Mouse (Mus musculus) mouse trophoblast stem cell (cell line): ENCODE measurements at regions not wholly inside any gene's neighbourhood (a gene's known extent, or its start where the extent isn't known, plus 50 kb on each side); places are given as distances from the start of the nearest gene placed in this dataset.

Source experiments
- in situ Hi-C, 2 experiments: fragments of 300-500 bp; cut with MseI, MboI; formaldehyde crosslinking; loops; 2 replicates in 1 of 2; 3 replicates in 1 of 2; pipeline ENCODE4 v1.15.1; 2025

DNA sequence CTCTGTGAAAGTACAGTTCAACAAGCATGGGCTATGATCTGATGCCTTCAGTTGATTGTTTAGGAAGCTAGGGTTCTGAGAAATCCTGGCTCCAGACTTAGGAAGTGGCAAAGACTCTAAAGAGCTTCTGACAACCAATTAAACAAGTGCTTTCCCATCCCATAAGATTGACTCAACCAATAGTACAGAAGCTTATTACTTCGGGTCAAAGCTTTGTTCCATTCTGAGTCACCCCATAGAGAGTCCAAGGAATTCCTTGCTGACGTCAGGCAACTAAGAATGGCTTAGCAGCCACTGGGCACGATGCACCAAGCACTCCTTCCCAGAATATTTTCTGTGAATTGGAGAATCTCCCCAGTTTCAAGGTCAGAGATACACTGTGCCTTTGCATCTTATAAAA, 59.0 kb upstream of the Ntm start:
- in situ Hi-C loops: no loop called here

DNA sequence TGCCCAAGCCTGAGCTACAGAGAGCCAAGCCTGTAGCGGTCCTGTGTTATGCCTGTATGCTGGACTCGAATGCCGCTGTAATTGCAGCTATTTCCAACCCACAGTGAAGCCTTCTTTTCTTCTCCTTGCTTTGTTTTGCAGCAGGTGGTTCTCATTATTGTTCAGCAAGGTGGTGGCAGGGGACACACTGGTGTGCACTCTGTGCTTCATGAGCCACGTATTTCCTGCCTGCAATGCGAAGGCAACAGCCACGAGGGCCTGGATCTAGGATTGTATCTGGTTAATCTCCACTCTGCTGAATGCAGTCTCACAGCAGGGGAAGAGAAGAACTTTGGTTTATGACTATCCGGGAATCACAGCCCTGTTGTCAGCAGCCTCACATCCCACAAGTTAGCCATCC, 62.3 kb upstream of the Ntm start:
- in situ Hi-C loops: no loop called here

DNA sequence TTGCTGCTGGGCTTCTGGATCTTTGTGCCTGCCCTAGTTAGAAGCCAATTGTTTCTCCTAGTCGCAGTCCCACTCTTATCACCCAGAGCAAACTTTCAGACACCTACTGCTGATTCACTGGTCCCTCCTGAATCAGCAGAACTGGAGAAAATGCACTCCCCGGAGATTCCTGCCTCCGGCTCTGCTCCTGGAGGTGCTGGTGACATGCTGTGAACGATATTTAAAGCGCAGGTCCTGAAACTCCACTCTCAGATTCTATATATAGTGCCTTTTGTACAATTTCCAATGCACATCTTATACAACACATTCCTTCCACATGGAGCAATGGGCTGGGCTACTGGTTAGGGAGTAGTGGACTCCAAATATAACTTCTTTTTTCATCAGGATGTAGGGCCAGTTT, 64.0 kb upstream of the Ntm start:
- in situ Hi-C loops: no loop called here

DNA sequence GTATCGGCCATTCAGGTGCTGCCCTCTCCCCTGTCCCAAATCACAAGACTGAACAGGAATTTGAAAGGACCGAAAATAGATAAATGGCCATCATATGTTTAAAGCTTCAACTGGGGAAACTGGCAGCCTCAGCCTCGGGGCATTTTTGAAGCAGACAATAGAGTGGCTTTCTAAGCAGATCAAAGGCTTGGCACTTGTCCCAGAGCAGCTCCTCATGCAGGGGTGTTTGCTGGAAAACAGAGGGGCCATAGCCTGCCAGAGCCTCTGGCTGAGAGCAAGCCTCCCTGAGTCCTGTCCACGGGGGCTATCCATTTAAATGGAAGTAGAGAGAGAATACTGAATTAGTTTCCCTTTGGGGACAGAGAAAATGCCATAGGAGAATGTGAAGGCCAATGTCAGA, 77.5 kb upstream of the Ntm start:
- in situ Hi-C loops: no loop called here

DNA sequence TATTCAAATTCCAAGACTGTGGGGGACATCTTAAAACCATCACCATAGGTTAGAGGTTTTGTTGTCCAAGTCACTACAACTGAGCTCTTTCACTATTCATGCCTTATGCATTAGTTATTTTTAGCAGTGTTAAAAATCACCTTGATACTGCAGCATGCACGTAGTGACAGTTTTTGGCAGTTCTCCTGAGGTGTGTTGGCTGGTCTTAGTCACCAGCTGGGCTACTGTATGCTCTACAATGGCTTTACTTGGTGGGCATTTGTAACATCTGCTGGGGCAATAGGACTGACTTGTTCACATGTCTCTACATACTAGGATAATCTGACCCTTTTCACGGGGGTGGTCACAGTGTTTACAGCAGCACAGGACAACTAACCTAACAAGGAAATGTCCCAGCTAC, 101.6 kb upstream of the Ntm start:
- in situ Hi-C loops: no loop called here

DNA sequence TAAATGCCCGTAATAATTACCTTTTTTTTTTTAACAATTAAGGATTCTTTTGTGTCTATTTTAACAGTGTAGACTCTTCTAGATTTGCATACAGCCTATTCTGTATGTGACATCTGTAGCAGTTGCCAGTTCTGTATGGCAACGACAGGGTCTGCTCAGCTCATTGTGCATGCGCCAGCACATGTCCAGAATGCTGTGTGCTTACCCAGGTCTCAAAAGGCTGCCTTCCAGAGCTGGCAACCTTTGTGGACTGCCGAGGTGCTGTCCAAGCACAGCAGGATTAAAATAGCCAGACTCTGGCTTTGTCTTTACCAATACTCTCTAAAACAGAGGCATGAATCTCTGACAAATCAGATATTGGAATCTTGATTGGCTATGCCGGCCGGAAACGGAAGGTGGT, 105.0 kb upstream of the Ntm start:
- in situ Hi-C loops: no loop called here

DNA sequence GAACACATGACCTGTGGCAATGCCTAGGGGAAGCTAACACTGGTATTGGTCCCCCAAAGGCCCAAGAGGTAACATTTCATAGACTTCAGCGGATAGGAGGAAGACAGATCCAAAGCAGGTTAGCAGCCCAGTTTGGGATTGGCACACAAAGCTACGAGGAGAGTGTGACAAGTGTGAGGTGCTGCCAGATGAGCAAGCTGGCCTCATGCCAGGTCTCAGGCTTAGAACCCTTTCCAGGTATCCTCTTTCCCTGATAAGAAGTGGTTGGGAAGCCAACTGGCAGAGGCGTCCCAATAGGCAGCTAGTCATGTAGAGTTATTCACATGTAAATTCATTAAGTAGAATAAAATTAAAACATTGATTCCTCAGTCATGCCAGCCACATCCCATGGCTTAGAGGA, 112.3 kb upstream of the Ntm start:
- in situ Hi-C loops: no loop called here

DNA sequence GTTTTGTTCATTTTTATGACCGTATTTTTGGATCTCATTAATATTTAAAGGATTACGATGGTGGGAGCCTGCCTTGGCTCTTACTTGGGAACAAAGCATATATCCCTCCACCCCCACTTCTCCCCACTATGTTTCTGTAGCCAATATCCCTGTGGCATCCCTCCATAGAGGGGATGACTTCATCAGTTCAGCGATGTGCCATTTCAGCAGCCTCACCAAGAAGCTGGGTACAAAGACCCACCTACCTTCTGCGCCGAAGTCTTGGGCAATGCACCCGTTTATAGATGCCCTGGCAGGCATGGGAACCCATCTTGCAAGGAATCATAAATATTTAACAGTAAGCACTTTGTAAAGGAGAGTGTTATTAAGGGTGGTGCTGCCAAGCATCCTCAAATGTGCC, 113.1 kb upstream of the Ntm start:
- in situ Hi-C loops: no loop called here

DNA sequence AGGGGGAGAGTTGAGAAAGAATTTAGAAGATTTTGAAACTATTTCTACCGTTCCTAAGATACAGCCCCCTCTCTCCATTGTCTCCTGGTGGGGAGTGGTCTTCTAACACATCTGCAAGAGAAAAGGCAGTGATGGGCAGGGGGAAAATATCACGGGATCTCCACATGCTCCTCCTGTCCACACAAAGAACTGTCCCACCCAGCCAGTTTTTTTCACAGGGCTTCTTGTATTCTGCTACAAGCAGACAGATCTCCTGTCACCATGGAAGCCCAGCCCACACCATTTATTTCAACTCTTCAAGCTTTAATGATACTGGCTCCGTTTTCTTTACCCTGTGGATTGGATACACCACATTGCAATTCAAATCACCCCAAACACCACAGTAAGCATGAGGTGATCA, 113.5 kb upstream of the Ntm start:
- in situ Hi-C loops: no loop called here

DNA sequence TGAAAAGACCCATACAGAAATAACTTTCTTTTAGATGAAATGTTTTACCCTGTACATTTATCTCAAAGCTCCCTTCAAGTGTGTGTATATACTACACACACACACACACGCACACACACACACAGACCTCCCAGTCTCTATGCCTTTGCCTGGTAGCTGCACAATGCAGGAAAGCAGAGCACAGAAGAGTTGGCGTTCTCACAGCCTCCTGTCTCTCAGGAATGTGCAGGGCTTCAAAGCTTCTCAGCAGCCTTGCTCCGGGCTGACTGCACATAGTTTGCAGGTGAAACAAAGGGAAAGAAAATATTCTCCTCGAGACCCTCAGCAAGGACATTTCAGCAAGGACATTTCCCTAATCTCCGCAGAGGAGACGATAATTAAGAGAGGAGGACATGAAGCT, 139.0 kb upstream of the Ntm start:
- in situ Hi-C loops: no loop called here

DNA sequence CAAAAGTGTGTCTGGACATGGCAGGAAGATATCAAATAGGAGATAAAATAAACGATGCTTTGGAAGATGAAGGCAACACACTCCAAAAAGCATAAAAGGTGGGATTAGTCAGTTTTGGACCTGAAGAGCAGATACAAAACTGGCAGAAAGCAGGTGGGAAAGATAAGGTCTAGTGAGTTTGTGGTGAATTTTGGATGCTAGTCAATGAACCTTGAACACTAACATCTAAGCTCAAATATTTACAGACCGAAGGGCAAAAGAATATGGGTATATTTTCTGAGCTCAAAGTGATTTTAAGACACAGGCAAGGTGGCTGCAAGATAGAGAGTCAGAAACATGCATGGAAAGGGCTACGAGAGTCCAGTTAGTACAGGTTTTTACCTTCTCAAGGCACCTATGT, 159.4 kb upstream of the Ntm start:
- in situ Hi-C loops: no loop called here

DNA sequence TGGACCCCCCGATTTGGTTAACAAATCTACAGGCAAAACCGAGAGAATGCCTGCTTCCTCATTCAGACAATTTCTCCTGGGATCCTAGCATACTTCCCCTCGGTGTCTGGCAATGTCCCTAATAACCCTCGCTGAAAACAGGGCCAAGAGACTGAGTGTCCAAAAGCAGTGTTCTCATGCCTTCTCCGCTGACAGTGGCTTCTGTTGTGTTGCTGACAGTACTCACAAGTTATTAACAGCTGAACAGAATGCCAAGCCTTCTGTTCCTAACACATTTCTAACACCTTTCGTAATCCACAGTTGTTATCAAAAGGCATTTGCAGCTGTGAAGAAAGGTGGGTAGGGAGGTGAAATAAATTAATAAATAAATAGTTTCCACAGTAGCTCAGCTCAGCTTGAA, 166.2 kb upstream of the Ntm start:
- in situ Hi-C loops: no loop called here

DNA sequence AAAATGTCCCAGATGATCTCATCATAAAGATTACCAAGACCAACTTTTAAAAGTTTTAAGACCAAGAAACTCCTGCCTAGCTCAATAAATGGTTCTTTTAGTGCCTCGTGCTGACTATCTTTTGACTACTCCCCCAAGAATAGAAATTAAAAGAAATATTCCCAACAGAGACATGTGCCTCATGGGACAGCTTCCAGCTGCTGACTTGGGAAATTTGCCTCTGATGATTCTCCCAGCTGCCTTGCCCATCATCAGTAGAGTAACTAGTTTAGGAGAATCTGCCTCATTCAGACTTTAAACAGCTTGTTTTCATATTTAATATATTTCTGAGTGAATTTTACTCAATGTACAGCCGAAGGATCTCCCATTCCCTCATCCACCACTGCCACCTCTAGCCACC, 168.7 kb upstream of the Ntm start:
- in situ Hi-C loops: no loop called here

DNA sequence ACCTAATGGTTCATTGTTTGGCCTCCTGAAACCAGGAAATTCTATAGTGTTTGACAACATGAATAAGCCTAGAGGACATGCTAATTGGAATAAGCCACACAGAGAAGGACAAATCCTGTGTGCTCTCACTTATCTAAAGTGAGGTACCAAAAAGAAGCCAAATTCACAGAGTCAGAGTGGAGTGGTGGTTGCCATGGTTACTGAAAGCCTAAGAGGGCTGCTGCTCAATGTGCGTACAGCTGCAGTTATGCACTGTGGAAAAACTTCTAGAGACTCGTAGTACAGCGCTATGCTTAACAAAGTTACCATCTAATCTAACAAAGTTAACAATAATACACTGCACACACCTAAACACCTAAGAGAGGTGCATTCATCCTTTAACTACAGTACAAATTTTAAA, 171.4 kb upstream of the Ntm start:
- in situ Hi-C loops: no loop called here

DNA sequence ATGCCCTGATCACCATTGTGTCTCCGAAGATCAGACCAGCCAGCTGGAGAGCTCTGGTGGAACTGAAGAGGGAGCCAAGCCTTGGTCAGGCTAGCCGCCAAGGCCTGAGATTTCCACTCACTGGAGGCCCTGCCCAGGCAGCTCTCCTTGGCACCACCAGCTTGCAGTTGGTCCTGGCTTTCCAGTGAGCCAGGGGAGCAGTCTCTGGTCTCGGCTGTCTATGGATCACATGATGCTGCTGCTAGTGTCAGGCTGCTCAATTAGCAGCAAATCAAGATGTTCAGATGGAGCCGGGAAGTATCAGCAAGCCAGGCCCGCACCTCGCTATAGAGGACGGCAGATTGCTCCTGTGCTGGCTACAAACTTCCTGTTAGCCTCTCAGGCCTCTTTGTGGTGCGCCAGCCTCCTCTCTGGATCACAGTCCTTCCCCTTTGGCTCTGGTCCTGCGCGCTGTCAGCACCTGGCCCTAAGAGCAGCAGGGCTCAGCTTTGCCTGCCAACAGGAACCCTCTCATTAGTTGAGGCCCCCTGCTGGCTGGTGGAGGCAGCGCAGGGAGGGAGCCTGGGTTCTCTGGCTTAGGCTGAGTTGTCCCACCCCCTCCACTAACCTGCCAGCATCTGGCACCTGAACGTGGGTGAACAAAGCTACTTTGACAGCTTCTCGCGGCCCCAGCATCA, 174.8 kb upstream of the Ntm start:
- in situ Hi-C loops: no loop called here

DNA sequence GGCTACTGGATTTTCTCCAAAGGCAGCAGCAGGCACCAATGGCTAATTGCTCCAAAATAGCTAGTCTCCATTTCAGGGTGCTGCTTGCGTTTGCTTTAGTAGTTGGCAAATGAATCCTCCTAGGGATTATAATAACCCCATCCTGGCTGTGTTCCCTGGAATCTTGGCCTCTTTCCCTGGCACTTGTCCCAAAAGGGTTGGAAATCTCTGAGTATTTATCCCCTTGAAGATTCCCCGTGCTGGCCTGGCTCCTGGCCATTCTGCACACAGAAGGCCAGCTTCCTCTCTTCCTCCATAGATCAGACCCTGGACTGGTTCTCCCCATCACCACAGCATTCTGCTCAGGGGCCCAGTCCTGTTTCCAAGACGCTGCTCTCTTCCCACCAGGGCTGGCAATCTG, 177.2 kb upstream of the Ntm start:
- in situ Hi-C loops: no loop called here

DNA sequence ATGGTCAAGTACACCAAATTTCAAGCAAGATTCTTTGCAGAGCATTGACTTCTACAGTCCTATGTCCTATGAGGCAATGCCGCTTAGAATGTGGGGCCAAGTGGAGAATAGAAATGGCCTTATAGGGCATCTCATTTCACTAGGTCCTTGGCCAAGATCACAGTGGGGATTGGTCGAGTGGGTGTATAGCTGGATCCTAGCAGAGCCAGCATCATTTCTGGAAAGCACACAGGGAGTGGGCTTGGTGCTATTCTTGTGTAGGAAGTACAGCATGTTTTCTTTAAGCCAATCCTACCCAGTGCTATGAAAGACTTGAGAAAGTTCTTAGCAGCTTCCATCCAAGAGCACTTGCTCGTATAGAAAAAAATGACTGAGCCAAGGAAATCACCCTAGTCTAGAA, 178.2 kb upstream of the Ntm start:
- in situ Hi-C loops: no loop called here

DNA sequence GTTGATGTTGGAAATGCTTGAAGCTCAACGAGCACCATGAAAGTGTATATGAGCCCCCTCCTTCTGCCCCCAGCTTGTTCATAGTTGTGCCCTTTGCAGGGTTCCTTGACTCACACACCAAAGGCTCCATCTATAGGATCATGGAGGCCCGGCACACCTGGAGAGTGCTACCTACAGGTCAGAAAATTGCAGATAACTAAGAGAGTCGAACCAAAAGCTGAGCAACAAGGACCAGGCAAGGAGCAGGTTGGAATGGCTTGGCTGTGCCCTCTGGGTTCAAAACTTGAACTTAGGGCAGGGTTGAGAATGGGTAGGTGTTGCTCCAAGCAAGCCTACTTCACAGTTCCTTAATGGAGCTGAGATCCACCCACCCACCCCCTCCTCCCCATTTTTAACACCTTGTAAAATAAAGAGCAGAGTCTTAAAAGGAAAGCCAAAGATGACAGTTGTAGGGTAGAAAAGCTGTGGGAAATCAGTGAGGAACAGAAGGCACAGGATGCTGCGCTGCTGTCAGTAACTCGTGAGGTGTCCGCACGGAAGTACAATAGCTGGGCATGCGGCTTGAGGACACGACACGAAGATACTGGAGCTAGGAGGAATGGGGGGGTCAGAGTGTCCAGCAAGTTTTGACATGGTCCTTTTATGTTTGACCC, 180.0 kb upstream of the Ntm start:
- in situ Hi-C loops: no loop called here

DNA sequence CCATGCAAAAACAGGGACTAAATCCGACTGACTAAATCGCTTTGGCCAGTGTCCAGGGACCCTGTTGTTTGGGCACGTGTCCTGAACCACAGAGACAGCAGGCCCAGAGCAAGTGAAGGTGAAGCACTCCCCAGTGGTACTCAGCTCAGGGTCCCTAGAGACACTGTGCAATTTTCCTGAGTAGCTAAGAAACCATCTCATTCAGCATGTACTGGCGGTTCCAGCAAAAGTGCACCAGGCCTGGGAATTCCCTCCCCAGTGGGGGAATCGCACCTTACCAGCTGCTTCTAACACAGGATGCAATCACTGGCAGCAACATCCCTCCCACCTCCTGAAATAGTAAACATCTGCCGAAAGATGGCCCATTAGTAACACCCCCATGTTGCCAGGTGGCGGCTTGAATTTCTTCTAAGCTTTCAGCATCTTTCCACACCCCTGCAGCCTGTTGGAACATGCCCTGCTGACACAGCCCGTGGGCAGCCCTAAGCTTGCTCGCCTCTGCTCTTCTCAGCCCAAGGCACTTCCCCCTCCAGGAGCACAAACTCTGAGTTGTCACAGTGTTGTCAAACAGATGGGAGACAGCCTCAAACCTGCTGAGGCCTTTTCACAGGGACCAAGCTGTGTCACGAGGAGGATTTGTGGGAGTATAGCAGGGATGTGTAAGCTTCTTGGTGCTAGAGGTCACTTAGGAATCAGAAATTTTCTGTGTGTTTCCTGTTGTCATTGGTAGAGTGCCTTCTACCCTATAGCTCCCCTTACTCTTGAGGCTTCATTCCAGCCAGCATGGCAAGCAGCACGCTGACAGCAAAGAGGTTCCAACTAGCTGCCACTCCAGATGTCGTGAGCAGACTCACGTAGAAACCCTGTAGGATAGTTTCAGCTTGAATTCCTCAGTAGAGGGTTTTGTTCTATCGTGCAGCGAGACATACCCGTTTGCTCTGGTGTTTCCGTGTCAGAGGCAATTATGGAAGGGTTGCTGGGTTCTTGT, 186.8 kb upstream of the Ntm start:
- in situ Hi-C loops: no loop called here

DNA sequence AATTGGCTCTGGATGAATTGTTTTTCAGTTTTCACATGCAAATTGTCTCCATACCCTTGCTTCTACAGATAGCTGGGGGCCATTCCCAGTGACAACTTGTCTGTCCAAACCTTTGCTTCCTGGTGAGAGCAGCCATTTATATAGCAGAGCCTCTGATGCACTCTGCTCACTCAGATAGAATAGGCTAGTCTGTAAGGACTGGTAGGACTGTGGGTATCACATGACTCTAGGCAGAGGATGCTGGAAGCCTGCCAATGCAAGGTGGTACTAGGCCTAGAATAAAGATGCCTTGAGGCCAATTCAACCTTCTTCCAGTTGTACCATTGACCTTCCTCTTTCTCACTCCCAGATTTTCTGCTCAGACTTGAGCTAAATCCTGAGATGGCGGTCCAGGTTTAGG, 188.2 kb upstream of the Ntm start:
- in situ Hi-C loops: no loop called here

DNA sequence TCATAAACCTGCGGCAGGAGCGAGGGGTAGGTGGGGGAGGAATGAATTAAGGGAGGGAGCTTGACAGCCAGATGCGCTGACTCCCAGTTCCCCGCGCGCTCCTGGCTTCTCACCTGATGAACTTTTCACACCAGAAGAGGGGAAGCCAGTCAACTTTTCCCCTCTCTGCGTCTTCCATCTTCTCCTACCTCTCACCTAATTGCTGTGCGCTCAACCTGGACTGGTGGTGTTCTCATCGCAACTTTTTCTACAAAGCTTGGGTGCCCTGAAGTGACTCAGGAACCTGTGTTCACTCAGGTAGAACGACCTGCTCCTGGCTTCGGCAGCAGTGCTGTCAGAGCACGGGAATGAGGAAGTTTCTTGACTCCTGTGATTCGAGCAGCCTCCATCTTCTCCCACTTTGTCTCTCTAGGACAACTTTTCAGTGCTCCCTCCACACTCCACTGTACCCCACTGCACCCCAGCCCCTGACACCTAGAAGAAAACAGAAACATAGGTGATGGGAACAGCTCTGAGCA, 203.4 kb upstream of the Ntm start:
- in situ Hi-C loops: no loop called here

DNA sequence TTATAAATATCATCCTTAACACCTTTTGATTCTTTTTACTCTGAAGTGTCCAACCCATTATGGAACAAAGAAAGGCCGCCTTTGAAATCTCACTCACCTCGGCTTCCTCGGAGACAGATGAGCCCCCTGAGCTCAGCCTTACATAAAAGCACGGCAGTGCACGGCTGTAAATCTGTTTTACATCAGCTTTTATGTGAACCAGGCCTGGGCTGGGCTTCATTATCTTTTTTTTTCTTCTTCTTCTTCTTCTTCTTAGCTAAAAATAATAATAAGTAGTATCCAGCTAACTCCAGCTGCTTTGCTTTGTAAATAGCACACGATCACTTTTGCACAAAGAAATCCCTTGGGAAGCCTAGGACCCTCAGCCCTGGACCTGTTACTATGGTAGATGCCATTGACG, 204.3 kb upstream of the Ntm start:
- in situ Hi-C loops: no loop called here

DNA sequence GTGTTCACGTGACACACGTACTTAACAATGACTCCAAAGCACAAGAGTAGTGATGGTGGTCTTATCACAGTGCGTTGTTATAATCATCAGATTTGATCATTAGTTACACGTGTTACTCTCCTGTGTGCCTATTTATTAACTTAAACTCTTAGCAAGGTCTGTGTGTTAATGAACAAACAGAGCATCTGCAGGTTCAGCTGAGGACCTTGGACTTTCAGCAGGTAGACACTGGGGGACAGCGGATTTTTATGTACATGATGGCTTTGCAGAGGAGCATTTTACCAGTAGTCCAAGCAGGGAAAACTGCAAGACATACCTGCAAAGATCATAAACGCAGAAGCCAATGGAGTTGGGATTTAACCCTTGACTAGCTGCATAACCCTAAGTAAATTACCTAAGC, 211.7 kb upstream of the Ntm start:
- in situ Hi-C loops: no loop called here
